Comparison of ENCODE assay signal across 9 mouse cellular contexts in genomic region chr1:186655096-186655495, GRCm38 (mm10). TPM values are rescaled to one million over a fixed set of nuclear protein-coding genes. Genes with fewer than 3 reads are reported as not detected.
A peak's percentile ranks its signal among the peaks of the same experiment; 100 is the strongest.
DNase-seq lines count a peak whose midpoint lies in the region; TF ChIP-seq lines count a peak whose summit lies in the region.
"Had no signal": no experiment of that assay in that cellular context is flagged by ENCODE, and none has a peak within 500 bp of the region (broad histone marks: within the 10 kb centered on the region; RNA-seq: fewer than 3 reads in every experiment).

No protein-coding gene starts in this region.

- no peak for TF ChIP-seq POLR2A in brain, embryonic 14.5 days (IDR thresholded peaks at IDR 0.05; ENCODE audit: borderline replicate concordance, extremely low read depth, insufficient read depth, insufficient read length, poor library complexity, severe bottlenecking)

- TF ChIP-seq CTCF in brain, embryonic 14.5 days (IDR thresholded peaks at IDR 0.05; ENCODE audit: borderline replicate concordance, extremely low read depth, insufficient read depth, insufficient read length): peak; percentile 2; the same call in 1 of the 2 replicates

- peak; percentile 23 for DNase-seq in gastrocnemius, postnatal 14 days
- no peak for DNase-seq in gastrocnemius, postnatal 10 days
- DNase-seq in brain, embryonic 14.5 days (ENCODE audit: low read depth): peak; percentile 93
- DNase-seq in frontal cortex, adult 2 months (ENCODE audit: extremely low spot score in 1 of 2, low spot score in 1 of 2): peak; percentile 17 to 44
- DNase-seq in left cerebral cortex, postnatal 25 days (ENCODE audit: low spot score in 2 of 2): peak; percentile 27 to 55
- DNase-seq in testis, postnatal 10 days (ENCODE audit: low spot score): no peak
- no peak for DNase-seq in adrenal gland, adult 8-10 months
- no peak for DNase-seq in thymus, postnatal 25 days
- DNase-seq: heart, postnatal 10 days had no signal

- intact Hi-C loops in gastrocnemius, postnatal 14 days (cut with DNase I; ENCODE audit: low total_unique reads): no loop called here
- intact Hi-C loops in left cerebral cortex, postnatal 25 days (cut with DNase I): no loop called here

RNA-seq across cellular contexts. Expression of gene Tgfb2, which starts 50.7 kb away (rescaled TPM):
- 10 to 100 TPM; 15.7 to 23.8 TPM for total RNA-seq in gastrocnemius, postnatal 14 days (2021)
- 10 to 100 TPM; 28.4 to 38.7 TPM for total RNA-seq in gastrocnemius, postnatal 10 days (2021)
- polyA plus RNA-seq in brain, embryonic 14.5 days (2012; rRNA removed): 2.2 and 6.0 TPM in 2 replicates
- polyA plus RNA-seq in frontal cortex, adult 2 months (2012; rRNA removed): 4.1 and 5.2 TPM in 2 replicates
- total RNA-seq in left cerebral cortex, postnatal 25 days (2021): 1 to 10 TPM; 7.6 to 8.4 TPM
- 1 to 10 TPM; 1.7 to 3.1 (median 2.2) TPM for total RNA-seq in adrenal gland, adult 8-10 months (2022)

Comparison
In these comparisons a context has a peak if more than half of its experiments do, and no peak if none do; other contexts are left out.
1. DNase-seq: peak in gastrocnemius, postnatal 14 days (single experiment), brain, embryonic 14.5 days (single experiment), frontal cortex, adult 2 months (2 of 2) and left cerebral cortex, postnatal 25 days (2 of 2); none in gastrocnemius, postnatal 10 days (single experiment), testis, postnatal 10 days (single experiment), adrenal gland, adult 8-10 months (single experiment) and thymus, postnatal 25 days (single experiment).